Mouse (Mus musculus) lung, adult 2 months (tissue): ENCODE data around the gene Cept1.
"Not testable (repeated sequence)": the region's sequence is repeated elsewhere in the genome, so short reads cannot be mapped to it uniquely, and the experiment has no call there.

Experiments
- CTCF ChIP-seq: fragments of 200-500 bp; IDR thresholded peaks from 2 replicates; pipeline ENCODE4 v1.5.1; 2011; ENCODE audit warnings: mild to moderate bottlenecking, low read length, control low read depth; ENCODE audit not compliant: insufficient read depth
- POLR2A ChIP-seq: fragments of 200-500 bp; IDR thresholded peaks from 2 replicates; pipeline ENCODE4 v1.6.1; 2011; ENCODE audit warnings: low read depth, mild to moderate bottlenecking, control low read depth, low read length, borderline replicate concordance; ENCODE audit errors: extremely low read depth

- not testable (repeated sequence) for TF ChIP-seq CTCF, POLR2A
These were observed 46.0 kb upstream of the Cept1 start for GRCm38 (mm10) chr3:106593631-106594030.
